Mouse (Mus musculus): ENCODE data around the gene Atp6v1b1. TPM values are rescaled to one million over a fixed set of nuclear protein-coding genes. Genes with fewer than 3 reads are reported as not detected.
A peak's percentile ranks its signal among the peaks of the same experiment; 100 is the strongest.

Gene Atp6v1b1
- polyA plus RNA-seq, 1 experiment, result not detected

- peaks cover 83% of the 10 kb centered on the region for H3K27me3 ChIP-seq (ENCODE audit: control insufficient read depth, insufficient read depth, insufficient read length)
- no peaks in the 10 kb centered on the region for H3K36me3 ChIP-seq (ENCODE audit: control insufficient read depth, insufficient read depth)
- H3ac ChIP-seq (ENCODE audit: control insufficient read depth, insufficient read length), result no peak within 1 kb of the TSS
- TF ChIP-seq MYOD1 (IDR thresholded peaks at IDR 0.05; ENCODE audit: control insufficient read depth in 1 of 3, insufficient read length in 2 of 3, low read depth in 2 of 3) (no peak), POLR2A (IDR thresholded peaks at IDR 0.05; ENCODE audit: insufficient read length, low read depth) (peak; percentile 28)
- H3K4me3 ChIP-seq, result peak within 1 kb of the TSS; percentile 17
- peak within 1 kb of the TSS; percentile 85 for H3K4me2 ChIP-seq (ENCODE audit: low read depth)
- H3K79me2 ChIP-seq (ENCODE audit: control insufficient read depth, insufficient read depth), result no peaks in the 10 kb centered on the region
Measured at GRCm38 (mm10) chr6:83711067-83711675, 31.6 kb upstream of the Atp6v1b1 start, which contains the start of gene Vax2. TSS of gene Vax2 (plus strand) at chr6:83711264.

GRCm38 (mm10) chr6:83711725-83712475, 30.9 kb upstream of the Atp6v1b1 start:
- peak overlapping the region; percentile 85 for H3K4me2 ChIP-seq (ENCODE audit: low read depth)
- H3ac ChIP-seq (ENCODE audit: control insufficient read depth, insufficient read length), result no peak overlapping the region
- H3K27me3 ChIP-seq (ENCODE audit: control insufficient read depth, insufficient read depth, insufficient read length), result peaks cover 79% of the 10 kb centered on the region
- peak overlapping the region; percentile 17 for H3K4me3 ChIP-seq
- H3K79me2 ChIP-seq (ENCODE audit: control insufficient read depth, insufficient read depth), result no peaks in the 10 kb centered on the region
- TF ChIP-seq TCF12 (IDR thresholded peaks at IDR 0.05; ENCODE audit: insufficient read depth, poor library complexity, severe bottlenecking) (no peak), SRF (IDR thresholded peaks at IDR 0.05; ENCODE audit: control insufficient read depth, insufficient read length, low read depth) (no peak), REST (IDR thresholded peaks at IDR 0.05; ENCODE audit: insufficient read depth, insufficient read length) (no peak), TCF3 (IDR thresholded peaks at IDR 0.05; ENCODE audit: insufficient read length, low read depth) (no peak), USF1 (IDR thresholded peaks at IDR 0.05; ENCODE audit: low read depth) (no peak), POLR2A (IDR thresholded peaks at IDR 0.05; ENCODE audit: insufficient read length, low read depth) (no peak), MYOD1 (IDR thresholded peaks at IDR 0.05; ENCODE audit: control insufficient read depth in 1 of 3, insufficient read length in 2 of 3, low read depth in 2 of 3) (no peak), MYOG (IDR thresholded peaks at IDR 0.05; ENCODE audit: control insufficient read depth in 1 of 3, insufficient read depth in 1 of 3, insufficient read length in 2 of 3, low read depth in 2 of 3) (no peak), MAX (IDR thresholded peaks at IDR 0.05; ENCODE audit: low read depth) (no peak), POLR2AphosphoS2 (IDR thresholded peaks at IDR 0.05; ENCODE audit: insufficient read length, low read depth) (no peak), E2F4 (IDR thresholded peaks at IDR 0.05; ENCODE audit: insufficient read depth) (no peak), CEBPB (IDR thresholded peaks at IDR 0.05; ENCODE audit: insufficient read depth, poor library complexity, severe bottlenecking) (no peak)
- no peaks in the 10 kb centered on the region for H3K36me3 ChIP-seq (ENCODE audit: control insufficient read depth, insufficient read depth)

- peaks cover 76% of the 10 kb centered on the region for H3K27me3 ChIP-seq (ENCODE audit: control insufficient read depth, insufficient read depth, insufficient read length)
- TF ChIP-seq SRF (IDR thresholded peaks at IDR 0.05; ENCODE audit: control insufficient read depth, insufficient read length, low read depth), result no peak
- TF ChIP-seq REST (IDR thresholded peaks at IDR 0.05; ENCODE audit: insufficient read depth, insufficient read length), result no peak
- TF ChIP-seq MYOG (IDR thresholded peaks at IDR 0.05; ENCODE audit: control insufficient read depth in 1 of 3, insufficient read depth in 1 of 3, insufficient read length in 2 of 3, low read depth in 2 of 3), result no peak
- no peak for TF ChIP-seq POLR2A (IDR thresholded peaks at IDR 0.05; ENCODE audit: insufficient read length, low read depth)
- no peak for TF ChIP-seq TCF3 (IDR thresholded peaks at IDR 0.05; ENCODE audit: insufficient read length, low read depth)
- no peak for TF ChIP-seq TCF12 (IDR thresholded peaks at IDR 0.05; ENCODE audit: insufficient read depth, poor library complexity, severe bottlenecking)
- no peak for TF ChIP-seq MYOD1 (IDR thresholded peaks at IDR 0.05; ENCODE audit: control insufficient read depth in 1 of 3, insufficient read length in 2 of 3, low read depth in 2 of 3)
- TF ChIP-seq POLR2AphosphoS2 (IDR thresholded peaks at IDR 0.05; ENCODE audit: insufficient read length, low read depth), result no peak
- TF ChIP-seq USF1 (IDR thresholded peaks at IDR 0.05; ENCODE audit: low read depth), result no peak
- TF ChIP-seq MAX (IDR thresholded peaks at IDR 0.05; ENCODE audit: low read depth), result no peak
- H3K36me3 ChIP-seq (ENCODE audit: control insufficient read depth, insufficient read depth), result no peaks in the 10 kb centered on the region
- no peak overlapping the region for H3K4me2 ChIP-seq (ENCODE audit: low read depth)
- no peaks in the 10 kb centered on the region for H3K79me2 ChIP-seq (ENCODE audit: control insufficient read depth, insufficient read depth)
- H3ac ChIP-seq (ENCODE audit: control insufficient read depth, insufficient read length), result no peak overlapping the region
- H3K4me3 ChIP-seq, result no peak overlapping the region
Measured at GRCm38 (mm10) chr6:83713271-83714136, 29.3 kb upstream of the Atp6v1b1 start.

GRCm38 (mm10) chr6:83714221-83715123, 28.3 kb upstream of the Atp6v1b1 start:
- Histone ChIP-seq H3K36me3 (ENCODE audit: control insufficient read depth, insufficient read depth) (no peaks in the 10 kb centered on the region), H3K27me3 (ENCODE audit: control insufficient read depth, insufficient read depth, insufficient read length) (peaks cover 77% of the 10 kb centered on the region), H3K4me2 (ENCODE audit: low read depth) (no peak overlapping the region), H3K79me2 (ENCODE audit: control insufficient read depth, insufficient read depth) (no peaks in the 10 kb centered on the region), H3K4me3 (no peak overlapping the region), H3ac (ENCODE audit: control insufficient read depth, insufficient read length) (no peak overlapping the region)
- TF ChIP-seq MAX (IDR thresholded peaks at IDR 0.05; ENCODE audit: low read depth) (no peak), TCF12 (IDR thresholded peaks at IDR 0.05; ENCODE audit: insufficient read depth, poor library complexity, severe bottlenecking) (no peak), POLR2AphosphoS2 (IDR thresholded peaks at IDR 0.05; ENCODE audit: insufficient read length, low read depth) (no peak), TCF3 (IDR thresholded peaks at IDR 0.05; ENCODE audit: insufficient read length, low read depth) (no peak), USF1 (IDR thresholded peaks at IDR 0.05; ENCODE audit: low read depth) (no peak), REST (IDR thresholded peaks at IDR 0.05; ENCODE audit: insufficient read depth, insufficient read length) (no peak), SRF (IDR thresholded peaks at IDR 0.05; ENCODE audit: control insufficient read depth, insufficient read length, low read depth) (no peak), MYOD1 (IDR thresholded peaks at IDR 0.05; ENCODE audit: control insufficient read depth in 1 of 3, insufficient read length in 2 of 3, low read depth in 2 of 3) (no peak), MYOG (IDR thresholded peaks at IDR 0.05; ENCODE audit: control insufficient read depth in 1 of 3, insufficient read depth in 1 of 3, insufficient read length in 2 of 3, low read depth in 2 of 3) (no peak), POLR2A (IDR thresholded peaks at IDR 0.05; ENCODE audit: insufficient read length, low read depth) (no peak), E2F4 (IDR thresholded peaks at IDR 0.05; ENCODE audit: insufficient read depth) (no peak), CEBPB (IDR thresholded peaks at IDR 0.05; ENCODE audit: insufficient read depth, poor library complexity, severe bottlenecking) (no peak)
